Mouse (Mus musculus): ENCODE results near the gene Krt26.

The Krt26 gene

GRCm38 (mm10) chr11:99284011-99284410 lies 53.8 kb downstream of the Krt26 start:
- DNase-seq (ENCODE audit: low read depth, low spot score): no peak

GRCm38 (mm10) chr11:99283334-99283733 lies 54.4 kb downstream of the Krt26 start:
- DNase-seq (ENCODE audit: low read depth, low spot score): no peak

GRCm38 (mm10) chr11:99281116-99281515 lies 56.6 kb downstream of the Krt26 start:
- DNase-seq (ENCODE audit: low read depth, low spot score): no peak

GRCm38 (mm10) chr11:99279986-99280385 lies 57.8 kb downstream of the Krt26 start:
- no peak for DNase-seq (ENCODE audit: low read depth, low spot score)
